Mouse (Mus musculus): Measurements from ENCODE around the gene Usp4.

The Usp4 gene

GRCm38 (mm10) chr9:108411381-108411942 is 63.8 kb downstream of the Usp4 start:
- no peak for DNase-seq (ENCODE audit: low read depth, low spot score)

DNA sequence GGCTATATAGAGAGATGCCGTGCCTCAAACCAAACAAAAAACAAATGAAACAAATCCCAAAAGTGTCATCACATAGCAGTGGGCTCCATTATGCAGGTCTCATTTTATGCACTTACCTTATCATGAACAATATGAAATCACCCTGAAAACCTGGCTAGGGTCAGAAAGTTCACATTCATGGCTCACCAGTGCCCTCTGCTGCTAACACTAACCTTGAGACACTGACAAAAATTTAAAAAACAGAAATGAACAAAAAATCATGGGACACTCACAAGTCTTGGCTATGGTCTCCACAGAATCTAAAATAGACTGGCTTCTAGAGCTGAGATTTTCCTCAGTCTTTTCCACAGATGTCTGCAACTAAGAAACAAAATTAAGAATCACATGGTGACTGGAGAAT is 64.6 kb downstream of the Usp4 start:
- DNase-seq (ENCODE audit: low read depth, low spot score), result no peak

- DNase-seq (ENCODE audit: low read depth, low spot score), result no peak
Observed at GRCm38 (mm10) chr9:108428384-108428783, 80.7 kb downstream of the Usp4 start, which contains the start of gene Ccdc36. Gene Ccdc36 (minus strand): TSS chr9:108428484.

- peak; percentile 26 for DNase-seq (ENCODE audit: low read depth, low spot score)
Observed at GRCm38 (mm10) chr9:108431431-108432067, 83.9 kb downstream of the Usp4 start.

- DNase-seq (ENCODE audit: low read depth, low spot score), result no peak
Observed at GRCm38 (mm10) chr9:108436182-108436581, 88.5 kb downstream of the Usp4 start, which contains the start of gene BC048562. Gene BC048562 (plus strand): TSS chr9:108436482.

- DNase-seq (ENCODE audit: low read depth, low spot score), result no peak
Observed at GRCm38 (mm10) chr9:108439176-108439575, 91.5 kb downstream of the Usp4 start.

DNA sequence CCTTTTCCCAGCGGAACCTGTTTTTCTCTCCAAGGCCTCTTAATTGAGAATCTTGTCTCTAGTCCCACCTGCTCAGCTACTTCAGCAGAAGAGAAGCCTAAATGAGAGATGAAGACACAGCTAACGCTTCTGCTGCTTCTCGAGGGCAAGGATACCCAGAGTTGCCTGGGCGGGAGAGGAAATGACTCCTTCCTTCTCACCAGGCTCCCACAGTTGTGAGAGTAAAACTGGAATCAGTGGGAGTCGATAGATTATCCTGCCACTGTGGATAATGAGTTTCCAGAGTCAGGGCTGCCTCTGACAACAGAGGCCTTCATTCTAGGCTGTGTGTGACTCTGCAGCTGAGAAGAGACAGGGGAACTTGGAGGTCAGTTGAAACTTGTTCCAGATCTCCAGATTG is 92.8 kb downstream of the Usp4 start:
- DNase-seq (ENCODE audit: low read depth, low spot score), result no peak

DNA sequence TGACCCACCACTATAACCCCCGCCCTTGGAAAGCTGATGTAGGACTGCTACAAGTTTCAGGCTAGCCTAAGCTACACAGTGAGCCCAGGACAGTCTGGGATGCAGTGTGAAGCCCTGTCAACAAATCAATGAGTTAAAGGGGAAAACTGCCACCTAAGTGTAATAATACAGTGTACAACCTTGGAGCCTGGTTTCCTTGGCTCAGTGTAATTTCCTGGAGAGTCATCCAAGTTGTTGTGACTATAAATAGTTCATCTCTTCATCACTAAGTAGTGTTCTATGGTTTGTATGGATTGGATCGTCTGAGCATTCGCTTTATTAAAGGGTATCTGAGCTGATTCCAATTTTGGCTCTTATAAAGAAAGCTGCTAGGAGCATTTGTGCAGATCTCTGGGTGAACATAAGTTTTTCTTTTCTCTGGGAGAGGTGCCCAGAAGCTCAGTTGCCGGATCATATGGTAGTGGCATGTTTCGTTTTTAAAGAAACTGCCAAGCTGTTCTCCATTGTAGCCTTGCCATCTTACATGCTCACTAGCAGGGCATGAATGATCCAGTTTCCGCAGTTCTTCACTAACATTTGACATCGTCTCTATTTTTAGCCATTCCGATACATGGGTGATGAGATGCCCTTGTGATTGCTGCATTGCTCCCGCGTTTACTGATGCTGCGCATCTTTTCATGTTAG is 93.7 kb downstream of the Usp4 start:
- DNase-seq (ENCODE audit: low read depth, low spot score), result no peak
